Mouse (Mus musculus) hindbrain, embryonic 14.5 days (tissue): ENCODE results near the gene Olfr429. TPM values are rescaled to one million over a fixed set of nuclear protein-coding genes. Genes with fewer than 3 reads are reported as not detected.

ENCODE experiments used
- ATAC-seq: fragments of 200-750 bp; cut with Nextera tagmentation; 2 replicates; pipeline ENCODE4 v1.8.0; 2017; ENCODE audit warnings: moderate number of reproducible peaks, mild to moderate bottlenecking, moderate TSS enrichment, moderate library complexity; ENCODE audit not compliant: low FRiP score
- DNase-seq: peaks from one replicate; pipeline ENCODE4 v3.0.0-alpha.2; 2015; ENCODE audit warnings: low spot score
- H3K27ac ChIP-seq: fragments of 300-500 bp; sonication (generic); 2 replicates; pipeline ENCODE4 v1.5.1; 2014; ENCODE audit warnings: mild to moderate bottlenecking, moderate library complexity
- H3K27me3 ChIP-seq: fragments of 300-500 bp; sonication (generic); 2 replicates; pipeline ENCODE4 v1.6.1; 2014; ENCODE audit warnings: mild to moderate bottlenecking, low read length, mixed read lengths; ENCODE audit not compliant: control insufficient read depth, insufficient read depth
- H3K36me3 ChIP-seq: fragments of 300-500 bp; sonication (generic); replicated peaks from 2 replicates; pipeline ENCODE4 v1.6.1; 2014; ENCODE audit not compliant: control insufficient read depth, insufficient read depth
- H3K4me1 ChIP-seq: fragments of 300-500 bp; sonication (generic); replicated peaks from 2 replicates; pipeline ENCODE4 v1.6.1; 2014; ENCODE audit warnings: antibody characterized with exemption, low read length, mixed read lengths; ENCODE audit not compliant: control insufficient read depth, insufficient read depth
- H3K4me2 ChIP-seq: fragments of 300-500 bp; sonication (generic); replicated peaks from 2 replicates; pipeline ENCODE4 v1.6.1; 2014; ENCODE audit warnings: mild to moderate bottlenecking, moderate library complexity
- H3K4me3 ChIP-seq: fragments of 300-500 bp; sonication (generic); replicated peaks from 2 replicates; pipeline ENCODE4 v1.5.1; 2014; ENCODE audit warnings: mild to moderate bottlenecking, low read length
- H3K9ac ChIP-seq: fragments of 300-500 bp; sonication (generic); 2 replicates; pipeline ENCODE4 v1.6.1; 2014
- H3K9me3 ChIP-seq: fragments of 300-500 bp; sonication (generic); 2 replicates; pipeline ENCODE4 v1.6.1; 2016; ENCODE audit warnings: low read length; ENCODE audit not compliant: control insufficient read depth
- WGBS: fragments of 180-500 bp; shearing (Covaris S2); extraction: QIAGEN DNeasy Blood & Tissue Kit; methylation state at CpG from one replicate; pipeline ENCODE4 v1.1.7; 2014; 5-methylcytosine and 5-hydroxymethylcytosine counted together
- polyA plus RNA-seq: library from polyadenylated mRNA; unstranded; fragments of >200 nt; fragmentation: Nextera tagmentation; extraction: Ambion mirVana; gene quantifications from 2 replicates; pipeline ENCODE4 v1.2.1, GENCODE M21; 2014

The Olfr429 gene
- polyA plus RNA-seq, 1 experiment from 2014 or later = not detected

DNA sequence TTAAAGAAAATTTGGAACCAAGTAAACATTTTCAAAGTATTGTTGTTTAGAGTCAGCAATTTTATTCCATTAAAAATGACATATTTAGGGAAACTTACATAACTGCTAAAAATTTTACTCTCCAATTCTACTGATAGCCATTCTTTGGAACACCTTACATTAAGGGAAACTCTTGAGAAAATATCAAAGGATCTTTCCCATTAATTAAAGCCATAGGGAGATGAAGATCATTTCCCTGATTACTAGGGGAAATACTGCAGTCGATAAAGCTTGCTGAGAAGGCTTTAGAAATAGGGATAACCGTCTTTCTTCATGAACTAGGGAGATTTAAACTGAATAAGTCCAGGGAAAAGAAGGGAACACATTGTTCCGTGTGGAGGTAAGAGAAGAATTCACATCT lies 47.1 kb downstream of the Olfr429 start, which contains the start of gene Olfr424:
Gene Olfr424, plus strand, starts transcription at position 301 of the 400 bp plus-strand sequence.
- no peaks in the 10 kb centered on the region for H3K9me3 ChIP-seq
- H3K4me1 ChIP-seq = no peaks in the 10 kb centered on the region
- DNase-seq = no peak
- H3K4me3 ChIP-seq = no peak within 1 kb of the TSS
- H3K27me3 ChIP-seq = no peaks in the 10 kb centered on the region
- H3K9ac ChIP-seq = no peak within 1 kb of the TSS
- WGBS = 83% methylated on average over 3 of the region's 3 CpGs
- no peak within 1 kb of the TSS for H3K4me2 ChIP-seq
- H3K36me3 ChIP-seq = no peaks in the 10 kb centered on the region
- no peak within 1 kb of the TSS for H3K27ac ChIP-seq
- no peak for ATAC-seq

- no peak overlapping the region for H3K4me2 ChIP-seq
- H3K36me3 ChIP-seq = no peaks in the 10 kb centered on the region
- no peaks in the 10 kb centered on the region for H3K4me1 ChIP-seq
- no peak overlapping the region for H3K9ac ChIP-seq
- H3K9me3 ChIP-seq = no peaks in the 10 kb centered on the region
- no peak overlapping the region for H3K27ac ChIP-seq
- H3K27me3 ChIP-seq = no peaks in the 10 kb centered on the region
- 76% methylated on average over 3 of the region's 3 CpGs for WGBS
- ATAC-seq = no peak
- no peak for DNase-seq
- H3K4me3 ChIP-seq = no peak overlapping the region
These were observed 47.9 kb downstream of the Olfr429 start for GRCm38 (mm10) chr1:174131999-174132398.

Other genes with a start within 250 kb of the Olfr429 start
- gene Ifi211, start 171.3 kb upstream of the Olfr429 start, polyA plus RNA-seq = 0.37 and 0.59 TPM in 2 replicates
- 0.99 and 1.4 TPM in 2 replicates for gene Mndal, start 141.8 kb upstream of the Olfr429 start, polyA plus RNA-seq
- 0.51 and 1.2 TPM in 2 replicates for gene Ifi203, start 141.7 kb upstream of the Olfr429 start, polyA plus RNA-seq
- not detected in 2 replicates for gene Ifi202b, start 101.6 kb upstream of the Olfr429 start, polyA plus RNA-seq
- not detected in 2 replicates for gene Ifi205, start 52.5 kb upstream of the Olfr429 start, polyA plus RNA-seq
- not detected in 2 replicates for gene Olfr433, start 43.6 kb upstream of the Olfr429 start, polyA plus RNA-seq
- gene Olfr432, start 35.1 kb upstream of the Olfr429 start, polyA plus RNA-seq = not detected in 2 replicates
- not detected in 2 replicates for gene Olfr430, start 17.7 kb upstream of the Olfr429 start, polyA plus RNA-seq
- gene Olfr427, start 12.6 kb downstream of the Olfr429 start, polyA plus RNA-seq = not detected in 2 replicates
- not detected in 2 replicates for gene Olfr231, start 36.8 kb downstream of the Olfr429 start, polyA plus RNA-seq
- gene Olfr424, start 47.2 kb downstream of the Olfr429 start, polyA plus RNA-seq = not detected in 2 replicates
- not detected in 2 replicates for gene Olfr420, start 71.3 kb downstream of the Olfr429 start, polyA plus RNA-seq
- gene Spta1, start 88.4 kb downstream of the Olfr429 start, polyA plus RNA-seq = 0.12 and 0.37 TPM in 2 replicates
- gene Olfr419, start 167.7 kb downstream of the Olfr429 start, polyA plus RNA-seq = not detected in 2 replicates
- gene Mptx1, start 246.2 kb downstream of the Olfr429 start, polyA plus RNA-seq = not detected in 2 replicates